Mouse (Mus musculus) heart, embryonic 13.5 days (tissue): ENCODE results near the gene Meaf6. TPM values are rescaled to one million over a fixed set of nuclear protein-coding genes. Genes with fewer than 3 reads are reported as not detected.

Source experiments
- ATAC-seq: fragments of 200-750 bp; cut with Nextera tagmentation; 2 replicates; pipeline ENCODE4 v1.8.0; 2017; ENCODE audit warnings: moderate TSS enrichment; ENCODE audit not compliant: insufficient number of reproducible peaks, low FRiP score, low TSS enrichment; ENCODE audit errors: extremely low read depth
- H3K27ac ChIP-seq: fragments of 300-500 bp; sonication (generic); replicated peaks from 2 replicates; pipeline ENCODE4 v1.5.1; 2015; ENCODE audit warnings: moderate library complexity, mild to moderate bottlenecking, inconsistent platforms
- H3K27me3 ChIP-seq: fragments of 300-500 bp; sonication (generic); replicated peaks from 2 replicates; pipeline ENCODE4 v1.6.1; 2015; ENCODE audit warnings: mild to moderate bottlenecking, inconsistent platforms
- H3K36me3 ChIP-seq: fragments of 300-500 bp; sonication (generic); 2 replicates; pipeline ENCODE4 v1.6.1; 2015; ENCODE audit warnings: mild to moderate bottlenecking, inconsistent platforms
- H3K4me1 ChIP-seq: fragments of 300-500 bp; sonication (generic); 2 replicates; pipeline ENCODE4 v1.6.1; 2015; ENCODE audit warnings: inconsistent platforms
- H3K4me2 ChIP-seq: fragments of 300-500 bp; sonication (generic); 2 replicates; pipeline ENCODE4 v1.6.1; 2015; ENCODE audit warnings: inconsistent platforms, mild to moderate bottlenecking, moderate library complexity
- H3K4me3 ChIP-seq: fragments of 300-500 bp; sonication (generic); 2 replicates; pipeline ENCODE4 v1.5.1; 2015; ENCODE audit warnings: moderate library complexity, mild to moderate bottlenecking, inconsistent platforms
- H3K9ac ChIP-seq: fragments of 300-500 bp; sonication (generic); 2 replicates; pipeline ENCODE4 v1.6.1; 2015; ENCODE audit warnings: inconsistent platforms, mild to moderate bottlenecking, moderate library complexity
- H3K9me3 ChIP-seq: fragments of 300-500 bp; sonication (generic); 2 replicates; pipeline ENCODE4 v1.6.1; 2016; ENCODE audit warnings: inconsistent platforms
- WGBS: fragments of 180-500 bp; shearing (Covaris S2); methylation state at CpG from one replicate; pipeline ENCODE4 v1.1.7; 2015; ENCODE audit warnings: mixed read lengths; 5-methylcytosine and 5-hydroxymethylcytosine counted together
- polyA plus RNA-seq: library from polyadenylated mRNA; unstranded; fragments of >200 nt; fragmentation: Nextera tagmentation; extraction: Ambion mirVana; gene quantifications from 2 replicates; pipeline ENCODE4 v1.2.1, GENCODE M21; 2015

Meaf6 gene
- polyA plus RNA-seq, 1 experiment from 2014 or later, result 42.6 TPM

- H3K27ac ChIP-seq, result no peak overlapping the region
- WGBS, result 81% methylated on average over 2 of the region's 2 CpGs
- no peak for ATAC-seq
- no peaks in the 10 kb centered on the region for H3K4me1 ChIP-seq
- H3K9ac ChIP-seq, result no peak overlapping the region
- H3K36me3 ChIP-seq, result peaks cover 62% of the 10 kb centered on the region
- no peaks in the 10 kb centered on the region for H3K27me3 ChIP-seq
- no peak overlapping the region for H3K4me2 ChIP-seq
- H3K4me3 ChIP-seq, result no peak overlapping the region
- H3K9me3 ChIP-seq, result no peaks in the 10 kb centered on the region
Measured at GRCm38 (mm10) chr4:125077700-125078099, 7.2 kb upstream of the Meaf6 start.

- no peaks in the 10 kb centered on the region for H3K9me3 ChIP-seq
- no peaks in the 10 kb centered on the region for H3K27me3 ChIP-seq
- H3K4me1 ChIP-seq, result peaks cover 1% of the 10 kb centered on the region; the same call in 1 of the 2 replicates
- no peak overlapping the region for H3K4me2 ChIP-seq
- H3K27ac ChIP-seq, result no peak overlapping the region
- peaks cover 52% of the 10 kb centered on the region for H3K36me3 ChIP-seq
- ATAC-seq, result no peak
- WGBS, result 76% methylated on average over 2 of the region's 2 CpGs
- H3K9ac ChIP-seq, result no peak overlapping the region
- H3K4me3 ChIP-seq, result no peak overlapping the region
Measured at GRCm38 (mm10) chr4:125078698-125079097, 6.2 kb upstream of the Meaf6 start.

DNA sequence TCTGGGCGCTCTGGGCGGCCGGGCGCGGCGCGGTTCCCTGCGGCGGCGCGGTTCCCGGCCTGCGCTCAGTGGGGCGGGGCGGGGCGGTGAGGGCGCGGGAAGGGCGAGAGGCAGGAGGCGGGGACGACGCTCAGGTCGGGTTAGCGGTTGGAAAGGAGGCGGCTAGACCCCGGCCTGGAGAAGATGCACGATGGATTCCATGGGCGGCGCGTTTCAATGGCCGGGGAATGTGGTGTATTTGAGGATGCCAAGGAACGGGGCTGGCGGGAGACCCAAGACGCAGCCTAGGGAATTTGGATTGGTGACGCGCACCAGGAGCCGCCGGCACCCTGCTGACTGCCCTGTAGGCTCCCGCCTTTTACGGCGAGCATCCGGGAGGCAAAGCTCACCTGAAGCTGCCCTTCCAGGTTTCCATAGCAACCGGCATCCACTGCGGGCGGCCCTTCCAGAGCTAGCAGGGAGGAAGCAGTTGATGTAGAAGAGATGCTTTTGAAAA lies 460 bp downstream of the Meaf6 start:
- Histone ChIP-seq H3K4me3 (peak overlapping the region; percentile 84), H3K9me3 (no peaks in the 10 kb centered on the region), H3K27me3 (no peaks in the 10 kb centered on the region), H3K4me2 (peak overlapping the region; percentile 92), H3K36me3 (peaks cover 55% of the 10 kb centered on the region), H3K27ac (peak overlapping the region; percentile 98), H3K4me1 (peaks cover 19% of the 10 kb centered on the region), H3K9ac (peak overlapping the region; percentile 93)
- WGBS, result under 1% methylated on average over 45 of the region's 45 CpGs
- ATAC-seq, result peak; percentile 83

DNA sequence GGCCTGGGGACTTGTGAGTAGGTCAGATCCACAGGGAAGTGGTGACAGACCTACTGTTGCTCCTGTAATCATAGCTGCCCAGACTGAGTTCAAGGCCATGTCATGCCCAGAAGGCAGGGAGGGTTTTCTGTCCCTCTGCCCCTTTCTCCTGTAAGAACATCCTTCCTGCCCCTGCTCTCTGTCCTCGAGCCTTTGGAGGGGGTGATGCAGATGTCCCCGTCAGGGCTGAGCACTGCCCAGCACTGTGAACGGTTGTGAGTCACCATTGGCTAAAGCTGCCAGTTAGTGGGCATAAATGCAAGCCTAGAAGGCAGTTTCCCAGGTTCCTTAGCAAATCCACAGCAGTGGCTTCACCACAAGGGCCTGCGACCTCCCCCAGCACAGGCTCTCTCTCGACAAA lies 8.1 kb downstream of the Meaf6 start:
- H3K4me1 ChIP-seq, result no peaks in the 10 kb centered on the region
- ATAC-seq, result no peak
- H3K4me3 ChIP-seq, result no peak overlapping the region
- 90% methylated on average over 5 of the region's 5 CpGs for WGBS
- H3K9ac ChIP-seq, result no peak overlapping the region
- H3K27ac ChIP-seq, result no peak overlapping the region
- H3K27me3 ChIP-seq, result no peaks in the 10 kb centered on the region
- no peak overlapping the region for H3K4me2 ChIP-seq
- peaks cover 60% of the 10 kb centered on the region for H3K36me3 ChIP-seq
- no peaks in the 10 kb centered on the region for H3K9me3 ChIP-seq

DNA sequence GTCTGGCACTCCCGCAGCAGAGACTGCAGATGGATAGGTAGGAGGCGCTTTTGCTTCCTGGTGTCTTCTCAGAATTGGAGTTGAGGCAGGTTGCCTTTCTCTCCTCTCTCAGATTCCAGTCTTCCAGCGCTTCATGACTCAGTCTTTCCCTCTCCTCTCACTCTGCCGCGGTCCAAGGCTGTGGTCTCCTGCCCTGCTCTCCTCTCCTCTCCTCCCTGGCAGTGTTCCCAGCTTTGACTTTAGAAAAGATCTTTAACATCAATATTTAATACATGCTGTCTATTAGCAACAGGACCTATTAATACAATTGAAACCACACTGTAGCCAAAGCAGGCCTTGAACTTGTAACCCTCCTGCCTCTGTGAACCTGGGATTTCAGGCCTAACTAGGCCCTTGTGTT lies 11.1 kb downstream of the Meaf6 start:
- Histone ChIP-seq H3K4me1 (no peaks in the 10 kb centered on the region), H3K4me2 (no peak overlapping the region), H3K9me3 (no peaks in the 10 kb centered on the region), H3K27me3 (no peaks in the 10 kb centered on the region), H3K36me3 (peaks cover 29% of the 10 kb centered on the region), H3K4me3 (no peak overlapping the region), H3K9ac (no peak overlapping the region), H3K27ac (no peak overlapping the region)
- 88% methylated on average over 5 of the region's 5 CpGs for WGBS
- ATAC-seq, result no peak

- H3K9me3 ChIP-seq, result no peaks in the 10 kb centered on the region
- no peak overlapping the region for H3K4me2 ChIP-seq
- H3K27ac ChIP-seq, result no peak overlapping the region
- H3K4me1 ChIP-seq, result no peaks in the 10 kb centered on the region
- ATAC-seq, result no peak
- 78% methylated on average over 4 of the region's 4 CpGs for WGBS
- H3K36me3 ChIP-seq, result peaks cover 23% of the 10 kb centered on the region
- no peak overlapping the region for H3K9ac ChIP-seq
- no peaks in the 10 kb centered on the region for H3K27me3 ChIP-seq
- no peak overlapping the region for H3K4me3 ChIP-seq
Measured at GRCm38 (mm10) chr4:125097412-125097811, 12.5 kb downstream of the Meaf6 start.

- Histone ChIP-seq H3K4me1 (no peaks in the 10 kb centered on the region), H3K36me3 (peaks cover 35% of the 10 kb centered on the region), H3K9me3 (no peaks in the 10 kb centered on the region), H3K9ac (no peak overlapping the region), H3K27me3 (no peaks in the 10 kb centered on the region), H3K4me2 (no peak overlapping the region), H3K4me3 (no peak overlapping the region), H3K27ac (no peak overlapping the region)
- no peak for ATAC-seq
- 11% methylated on average over 8 of the region's 8 CpGs for WGBS
Measured at GRCm38 (mm10) chr4:125099458-125099857, 14.5 kb downstream of the Meaf6 start.

GRCm38 (mm10) chr4:125101334-125101733 lies 16.4 kb downstream of the Meaf6 start:
- H3K9ac ChIP-seq, result no peak overlapping the region
- no peak overlapping the region for H3K4me2 ChIP-seq
- no peak for ATAC-seq
- H3K27me3 ChIP-seq, result no peaks in the 10 kb centered on the region
- peaks cover 38% of the 10 kb centered on the region for H3K36me3 ChIP-seq
- 66% methylated on average over 13 of the region's 13 CpGs for WGBS
- no peak overlapping the region for H3K27ac ChIP-seq
- no peak overlapping the region for H3K4me3 ChIP-seq
- H3K9me3 ChIP-seq, result no peaks in the 10 kb centered on the region
- peaks cover 6% of the 10 kb centered on the region; the same call in 1 of the 2 replicates for H3K4me1 ChIP-seq

DNA sequence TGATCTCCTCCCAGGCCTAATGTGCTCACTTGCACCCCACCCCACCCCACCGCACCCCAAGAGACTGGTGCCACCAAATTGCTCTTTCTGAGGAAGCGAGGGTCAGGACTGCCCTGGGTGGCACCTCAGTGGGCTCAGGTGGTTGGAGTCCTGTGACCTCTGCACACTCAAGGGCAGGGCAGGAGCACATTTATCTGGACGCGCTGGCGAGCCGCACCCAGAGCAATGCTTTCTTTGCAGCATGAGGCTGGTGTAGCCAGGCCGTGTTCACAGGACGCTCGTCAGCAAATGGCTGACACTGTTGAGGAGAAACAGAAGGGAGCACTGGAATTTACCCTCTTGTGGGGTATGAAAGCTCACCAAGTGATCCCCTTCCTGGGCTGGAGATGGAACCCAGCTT lies 20.4 kb downstream of the Meaf6 start:
- H3K4me3 ChIP-seq, result no peak overlapping the region
- no peak overlapping the region for H3K4me2 ChIP-seq
- no peaks in the 10 kb centered on the region for H3K27me3 ChIP-seq
- no peaks in the 10 kb centered on the region for H3K9me3 ChIP-seq
- 65% methylated on average over 9 of the region's 9 CpGs for WGBS
- peaks cover 6% of the 10 kb centered on the region; the same call in 1 of the 2 replicates for H3K4me1 ChIP-seq
- 0 out of 2 replicates have a peak overlapping the region, but pooled peaks have one; percentile 37 for H3K9ac ChIP-seq
- no peak for ATAC-seq
- peaks cover 58% of the 10 kb centered on the region for H3K36me3 ChIP-seq
- H3K27ac ChIP-seq, result no peak overlapping the region; the same call in 1 of the 2 replicates

- ATAC-seq, result no peak
- Histone ChIP-seq H3K27me3 (no peaks in the 10 kb centered on the region), H3K4me1 (peaks cover 26% of the 10 kb centered on the region), H3K36me3 (peaks cover 22% of the 10 kb centered on the region), H3K4me2 (0 out of 2 replicates have a peak overlapping the region, but pooled peaks have one; percentile 10), H3K27ac (no peak overlapping the region), H3K9me3 (no peaks in the 10 kb centered on the region), H3K4me3 (no peak overlapping the region), H3K9ac (peak overlapping the region; percentile 41; the same call in 1 of the 2 replicates)
- 13% methylated on average over 6 of the region's 6 CpGs for WGBS
Measured at GRCm38 (mm10) chr4:125114638-125115037, 29.7 kb downstream of the Meaf6 start.

GRCm38 (mm10) chr4:125115081-125115480 lies 30.1 kb downstream of the Meaf6 start:
- no peaks in the 10 kb centered on the region for H3K27me3 ChIP-seq
- H3K4me2 ChIP-seq, result 0 out of 2 replicates have a peak overlapping the region, but pooled peaks have one; percentile 10
- H3K4me3 ChIP-seq, result no peak overlapping the region
- no peak overlapping the region for H3K27ac ChIP-seq
- peak overlapping the region; percentile 41; the same call in 1 of the 2 replicates for H3K9ac ChIP-seq
- ATAC-seq, result no peak
- 67% methylated on average over 4 of the region's 4 CpGs for WGBS
- no peaks in the 10 kb centered on the region for H3K9me3 ChIP-seq
- H3K36me3 ChIP-seq, result peaks cover 22% of the 10 kb centered on the region
- H3K4me1 ChIP-seq, result peaks cover 26% of the 10 kb centered on the region

DNA sequence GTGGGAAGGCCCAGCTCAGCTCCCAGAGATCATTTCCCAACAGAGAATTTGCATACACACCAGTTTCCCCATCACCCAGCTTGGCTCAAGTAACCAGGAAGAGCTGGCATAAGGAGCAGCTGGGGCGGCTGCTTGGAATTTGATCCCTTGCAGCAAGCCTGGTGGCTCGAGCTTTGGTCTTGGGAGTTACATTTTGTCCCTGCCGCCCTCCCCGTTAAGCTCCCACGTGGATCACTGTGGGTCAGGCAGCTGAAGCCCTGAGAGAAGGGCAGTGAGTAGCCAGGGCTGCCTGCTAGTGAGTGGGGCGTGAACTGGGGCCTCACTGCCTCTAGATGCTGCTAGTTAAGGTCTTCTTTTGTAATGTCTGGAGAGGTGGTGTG lies 30.8 kb downstream of the Meaf6 start:
- H3K9me3 ChIP-seq, result no peaks in the 10 kb centered on the region
- H3K4me3 ChIP-seq, result no peak overlapping the region
- WGBS, result 43% methylated on average over 6 of the region's 6 CpGs
- H3K27ac ChIP-seq, result no peak overlapping the region
- no peak overlapping the region for H3K4me2 ChIP-seq
- no peak for ATAC-seq
- H3K9ac ChIP-seq, result no peak overlapping the region
- peaks cover 26% of the 10 kb centered on the region for H3K4me1 ChIP-seq
- H3K27me3 ChIP-seq, result no peaks in the 10 kb centered on the region
- H3K36me3 ChIP-seq, result peaks cover 22% of the 10 kb centered on the region
